Mouse (Mus musculus) midbrain, embryonic 12.5 days (tissue): ENCODE results near the gene Kcnb1. TPM values are rescaled to one million over a fixed set of nuclear protein-coding genes. Genes with fewer than 3 reads are reported as not detected.

Source experiments
- ATAC-seq: fragments of 200-750 bp; cut with Nextera tagmentation; 2 replicates; pipeline ENCODE4 v1.8.0; 2017; ENCODE audit warnings: low read depth, moderate TSS enrichment, moderate library complexity; ENCODE audit not compliant: low FRiP score
- H3K27ac ChIP-seq: fragments of 300-500 bp; sonication (generic); replicated peaks from 2 replicates; pipeline ENCODE4 v1.5.1; 2016; ENCODE audit warnings: mild to moderate bottlenecking
- H3K27me3 ChIP-seq: fragments of 300-500 bp; sonication (generic); 2 replicates; pipeline ENCODE4 v1.6.1; 2016; ENCODE audit warnings: mild to moderate bottlenecking
- H3K36me3 ChIP-seq: fragments of 300-500 bp; sonication (generic); 2 replicates; pipeline ENCODE4 v1.6.1; 2016
- H3K4me1 ChIP-seq: fragments of 300-500 bp; sonication (generic); 2 replicates; pipeline ENCODE4 v1.6.1; 2016
- H3K4me2 ChIP-seq: fragments of 300-500 bp; sonication (generic); replicated peaks from 2 replicates; pipeline ENCODE4 v1.6.1; 2016; ENCODE audit warnings: mild to moderate bottlenecking, moderate library complexity
- H3K4me3 ChIP-seq: fragments of 300-500 bp; sonication (generic); 2 replicates; pipeline ENCODE4 v1.5.1; 2016; ENCODE audit warnings: mild to moderate bottlenecking
- H3K9ac ChIP-seq: fragments of 300-500 bp; sonication (generic); replicated peaks from 2 replicates; pipeline ENCODE4 v1.6.1; 2016; ENCODE audit warnings: mild to moderate bottlenecking, moderate library complexity
- H3K9me3 ChIP-seq: fragments of 300-500 bp; sonication (generic); 2 replicates; pipeline ENCODE4 v1.6.1; 2016; ENCODE audit warnings: mild to moderate bottlenecking
- WGBS: fragments of 180-500 bp; shearing (Covaris S2); methylation state at CpG from one replicate; pipeline ENCODE4 v1.1.7; 2016; 5-methylcytosine and 5-hydroxymethylcytosine counted together
- polyA plus RNA-seq: library from polyadenylated mRNA; unstranded; fragments of >200 nt; fragmentation: Nextera tagmentation; extraction: Ambion mirVana; gene quantifications from 2 replicates; pipeline ENCODE4 v1.2.1, GENCODE M21; 2016

The Kcnb1 gene
- polyA plus RNA-seq, 1 experiment from 2014 or later, result 1.4 TPM

GRCm38 (mm10) chr2:167071266-167071640 is 118.7 kb downstream of the Kcnb1 start:
- Histone ChIP-seq H3K9me3 (no peaks in the 10 kb centered on the region), H3K9ac (peak overlapping the region; percentile 54), H3K4me2 (peak overlapping the region; percentile 61), H3K27me3 (no peaks in the 10 kb centered on the region), H3K4me3 (peak overlapping the region; percentile 46), H3K4me1 (peaks cover 8% of the 10 kb centered on the region; the same call in 1 of the 2 replicates), H3K36me3 (no peaks in the 10 kb centered on the region; the same call in 1 of the 2 replicates), H3K27ac (peak overlapping the region; percentile 74)
- 22% methylated on average over 12 of the region's 12 CpGs for WGBS
- peak; percentile 8; the same call in 1 of the 2 replicates for ATAC-seq

- Histone ChIP-seq H3K27ac (no peak overlapping the region), H3K4me2 (no peak overlapping the region), H3K4me3 (no peak overlapping the region), H3K27me3 (no peaks in the 10 kb centered on the region), H3K36me3 (peaks cover 9% of the 10 kb centered on the region), H3K4me1 (peaks cover 14% of the 10 kb centered on the region), H3K9ac (no peak overlapping the region), H3K9me3 (no peaks in the 10 kb centered on the region)
- no peak for ATAC-seq
- WGBS, result 83% methylated on average over 6 of the region's 6 CpGs
These were observed 119.6 kb downstream of the Kcnb1 start for GRCm38 (mm10) chr2:167070341-167070740.

DNA sequence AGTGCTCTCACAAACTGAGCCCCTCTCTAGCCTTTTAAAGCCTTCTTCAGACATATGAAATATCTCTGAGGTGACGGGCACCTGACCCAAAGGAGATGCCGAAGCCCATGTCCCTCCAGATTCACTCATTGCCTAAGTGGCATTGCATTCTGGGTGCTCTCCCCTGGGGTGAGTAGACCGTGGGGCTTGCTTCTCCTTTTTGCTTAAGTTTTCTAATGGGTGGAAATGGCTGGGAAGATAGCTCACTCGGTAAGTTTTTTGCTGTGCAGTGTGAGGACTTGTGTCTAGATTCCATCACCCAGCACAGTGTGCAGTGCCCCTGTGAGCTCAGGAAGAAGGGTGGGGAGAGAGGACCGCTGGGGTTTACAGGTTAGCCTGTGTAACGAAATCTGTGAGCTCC is 122.4 kb downstream of the Kcnb1 start:
- Histone ChIP-seq H3K36me3 (peaks cover 17% of the 10 kb centered on the region), H3K9ac (no peak overlapping the region), H3K27me3 (no peaks in the 10 kb centered on the region), H3K27ac (no peak overlapping the region; the same call in 1 of the 2 replicates), H3K4me2 (no peak overlapping the region), H3K4me3 (no peak overlapping the region), H3K4me1 (peaks cover 22% of the 10 kb centered on the region), H3K9me3 (no peaks in the 10 kb centered on the region)
- no peak for ATAC-seq
- 56% methylated on average over 6 of the region's 6 CpGs for WGBS

- Histone ChIP-seq H3K36me3 (peaks cover 17% of the 10 kb centered on the region), H3K4me1 (peaks cover 22% of the 10 kb centered on the region), H3K9me3 (no peaks in the 10 kb centered on the region), H3K27me3 (no peaks in the 10 kb centered on the region), H3K4me3 (no peak overlapping the region), H3K9ac (no peak overlapping the region), H3K27ac (no peak overlapping the region), H3K4me2 (no peak overlapping the region)
- WGBS, result 34% methylated on average over 6 of the region's 6 CpGs
- no peak for ATAC-seq
These were observed 123.1 kb downstream of the Kcnb1 start for GRCm38 (mm10) chr2:167066528-167067516.

- Histone ChIP-seq H3K4me1 (peaks cover 28% of the 10 kb centered on the region), H3K9ac (no peak overlapping the region), H3K27me3 (no peaks in the 10 kb centered on the region), H3K4me2 (0 out of 2 replicates have a peak overlapping the region, but pooled peaks have one; percentile 95), H3K36me3 (peaks cover 17% of the 10 kb centered on the region), H3K9me3 (no peaks in the 10 kb centered on the region), H3K27ac (no peak overlapping the region), H3K4me3 (no peak overlapping the region)
- no peak for ATAC-seq
- WGBS, result 64% methylated on average over 1 of the region's 1 CpGs
These were observed 123.9 kb downstream of the Kcnb1 start for GRCm38 (mm10) chr2:167066031-167066430.

GRCm38 (mm10) chr2:167064601-167065295 is 125.2 kb downstream of the Kcnb1 start:
- peaks cover 20% of the 10 kb centered on the region for H3K36me3 ChIP-seq
- 28% methylated on average over 9 of the region's 9 CpGs for WGBS
- no peaks in the 10 kb centered on the region for H3K9me3 ChIP-seq
- H3K4me1 ChIP-seq, result peaks cover 36% of the 10 kb centered on the region
- peak overlapping the region; percentile 85 for H3K4me3 ChIP-seq
- H3K9ac ChIP-seq, result peak overlapping the region; percentile 91
- H3K27me3 ChIP-seq, result no peaks in the 10 kb centered on the region
- H3K4me2 ChIP-seq, result peak overlapping the region; percentile 95
- H3K27ac ChIP-seq, result peak overlapping the region; percentile 63
- ATAC-seq, result no peak

GRCm38 (mm10) chr2:167063906-167064496 is 126.0 kb downstream of the Kcnb1 start:
- H3K27ac ChIP-seq, result peak overlapping the region; percentile 85
- peak overlapping the region; percentile 91 for H3K9ac ChIP-seq
- peak overlapping the region; percentile 95 for H3K4me2 ChIP-seq
- no peaks in the 10 kb centered on the region for H3K27me3 ChIP-seq
- ATAC-seq, result no peak
- 1% methylated on average over 7 of the region's 7 CpGs for WGBS
- peak overlapping the region; percentile 85 for H3K4me3 ChIP-seq
- H3K9me3 ChIP-seq, result no peaks in the 10 kb centered on the region
- H3K36me3 ChIP-seq, result peaks cover 21% of the 10 kb centered on the region
- peaks cover 37% of the 10 kb centered on the region for H3K4me1 ChIP-seq

DNA sequence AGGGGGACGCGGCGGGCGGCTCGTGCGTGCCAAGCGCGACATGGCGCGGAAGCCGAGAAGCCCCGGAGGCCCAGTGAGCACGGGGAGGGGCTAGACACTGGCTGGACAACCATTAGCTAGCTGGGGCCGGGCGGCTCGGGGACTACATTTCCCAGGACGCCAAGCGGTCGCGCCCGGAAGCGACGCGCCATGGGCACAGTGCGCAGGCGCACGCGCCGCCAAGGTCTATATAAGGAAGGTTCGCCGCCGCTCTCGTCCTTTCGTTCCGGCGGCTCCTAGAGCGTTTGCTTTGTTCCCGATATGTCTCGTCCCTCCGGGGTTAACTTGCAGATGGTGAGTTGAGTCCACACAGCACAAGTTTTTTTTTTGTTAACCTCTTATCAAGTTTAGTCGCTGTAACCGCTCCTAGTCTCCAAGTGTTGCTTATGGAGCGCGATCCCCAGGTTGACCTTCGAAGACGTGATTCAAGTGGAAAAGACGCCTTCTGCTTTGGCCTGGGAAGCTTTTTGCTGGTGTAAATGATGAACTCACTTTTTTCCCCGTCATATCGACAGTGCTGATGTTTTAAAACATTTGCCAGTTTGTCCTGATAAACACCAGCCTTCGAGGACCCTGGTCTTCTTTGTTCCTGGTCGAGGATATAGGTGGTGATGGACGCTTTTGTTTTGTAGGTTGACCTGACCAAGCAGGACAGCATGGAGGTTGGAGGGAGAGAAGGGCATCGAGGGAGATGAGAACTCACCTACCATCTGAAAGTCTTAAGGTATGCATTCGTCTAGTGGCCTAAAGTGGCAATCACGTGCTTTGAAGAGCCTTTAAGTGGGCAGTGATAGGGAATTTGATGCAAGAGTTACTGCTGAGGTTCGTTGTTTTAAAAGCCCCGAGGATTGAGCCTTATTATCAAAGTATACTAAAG is 126.7 kb downstream of the Kcnb1 start, which contains the start of gene Znfx1:
Gene Znfx1, minus strand, starts transcription at position 51 of the 916 bp plus-strand sequence.
- Histone ChIP-seq H3K4me2 (peak within 1 kb of the TSS; percentile 95), H3K27me3 (no peaks in the 10 kb centered on the region), H3K9ac (peak within 1 kb of the TSS; percentile 91), H3K4me3 (peak within 1 kb of the TSS; percentile 85), H3K9me3 (no peaks in the 10 kb centered on the region), H3K27ac (peak within 1 kb of the TSS; percentile 94), H3K36me3 (peaks cover 23% of the 10 kb centered on the region), H3K4me1 (peaks cover 37% of the 10 kb centered on the region)
- WGBS, result under 1% methylated on average over 52 of the region's 57 CpGs
- peak; percentile 95 for ATAC-seq

- H3K27ac ChIP-seq, result peak overlapping the region; percentile 94
- peak overlapping the region; percentile 91 for H3K9ac ChIP-seq
- peaks cover 28% of the 10 kb centered on the region for H3K36me3 ChIP-seq
- H3K9me3 ChIP-seq, result no peaks in the 10 kb centered on the region
- H3K27me3 ChIP-seq, result no peaks in the 10 kb centered on the region
- H3K4me3 ChIP-seq, result peak overlapping the region; percentile 85
- peaks cover 37% of the 10 kb centered on the region for H3K4me1 ChIP-seq
- peak; percentile 88 for ATAC-seq
- peak overlapping the region; percentile 95 for H3K4me2 ChIP-seq
- 0% methylated on average over 47 of the region's 60 CpGs for WGBS
These were observed 127.5 kb downstream of the Kcnb1 start for GRCm38 (mm10) chr2:167062497-167062911.

DNA sequence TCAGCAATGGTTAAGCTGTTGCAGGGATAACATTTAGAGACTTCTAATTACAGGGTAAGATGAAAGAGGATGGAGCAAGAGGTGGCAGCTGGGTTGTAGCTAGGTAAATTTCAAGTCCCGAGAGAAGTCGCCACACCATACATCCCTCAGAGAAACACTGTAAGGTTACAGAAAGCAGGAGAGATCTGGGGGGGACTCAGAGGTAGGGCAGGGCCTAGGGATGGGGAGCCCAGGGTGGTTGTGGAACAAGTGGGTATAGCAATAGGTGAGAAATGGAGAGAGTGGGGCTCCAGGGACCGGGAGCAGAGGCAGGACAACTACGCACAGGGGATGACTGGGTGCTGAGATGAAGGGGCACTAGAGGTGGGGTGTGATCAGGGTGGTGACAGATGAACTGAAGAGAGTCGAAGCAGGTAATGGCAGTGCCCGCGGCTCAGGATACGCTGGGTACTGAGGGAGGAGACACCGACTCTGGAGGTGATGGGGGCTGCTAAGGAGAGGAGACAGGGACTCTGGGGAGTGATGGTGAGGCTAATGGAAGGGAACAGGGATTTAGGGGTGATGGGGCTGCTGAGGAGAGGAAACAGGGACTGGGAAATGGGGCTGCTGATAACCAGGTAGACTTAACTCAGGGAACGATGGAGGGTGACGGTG is 128.4 kb downstream of the Kcnb1 start:
- no peak for ATAC-seq
- Histone ChIP-seq H3K27me3 (no peaks in the 10 kb centered on the region), H3K9ac (peak overlapping the region; percentile 91), H3K27ac (no peak overlapping the region), H3K36me3 (peaks cover 38% of the 10 kb centered on the region), H3K9me3 (no peaks in the 10 kb centered on the region), H3K4me3 (peak overlapping the region; percentile 85), H3K4me2 (peak overlapping the region; percentile 95), H3K4me1 (peaks cover 37% of the 10 kb centered on the region)
- 22% methylated on average over 11 of the region's 11 CpGs for WGBS
